Mouse (Mus musculus) forebrain, embryonic 13.5 days (tissue): ENCODE results near the gene Agpat2. TPM values are rescaled to one million over a fixed set of nuclear protein-coding genes. Genes with fewer than 3 reads are reported as not detected.
A peak's percentile ranks its signal among the peaks of the same experiment; 100 is the strongest.

Experiments used
- ATAC-seq: fragments of 200-750 bp; cut with Nextera tagmentation; 2 replicates; pipeline ENCODE4 v1.8.0; 2017
- H3K27ac ChIP-seq: fragments of 300-500 bp; sonication (generic); 2 replicates; pipeline ENCODE4 v1.5.1; 2015; ENCODE audit warnings: inconsistent platforms, mild to moderate bottlenecking, moderate library complexity
- H3K27me3 ChIP-seq: fragments of 300-500 bp; sonication (generic); 2 replicates; pipeline ENCODE4 v1.6.1; 2015; ENCODE audit warnings: mild to moderate bottlenecking, inconsistent platforms
- H3K36me3 ChIP-seq: fragments of 300-500 bp; sonication (generic); 2 replicates; pipeline ENCODE4 v1.6.1; 2015; ENCODE audit warnings: mild to moderate bottlenecking, inconsistent platforms; ENCODE audit not compliant: poor library complexity, severe bottlenecking
- H3K4me1 ChIP-seq: fragments of 300-500 bp; sonication (generic); 2 replicates; pipeline ENCODE4 v1.6.1; 2015; ENCODE audit warnings: inconsistent platforms
- H3K4me2 ChIP-seq: fragments of 300-500 bp; sonication (generic); 2 replicates; pipeline ENCODE4 v1.6.1; 2015; ENCODE audit warnings: inconsistent platforms, mild to moderate bottlenecking, moderate library complexity
- H3K4me3 ChIP-seq: fragments of 300-500 bp; sonication (generic); 2 replicates; pipeline ENCODE4 v1.5.1; 2015; ENCODE audit warnings: mild to moderate bottlenecking, inconsistent platforms
- H3K9ac ChIP-seq: fragments of 300-500 bp; sonication (generic); 2 replicates; pipeline ENCODE4 v1.6.1; 2015; ENCODE audit warnings: mild to moderate bottlenecking, inconsistent platforms
- H3K9me3 ChIP-seq: fragments of 300-500 bp; sonication (generic); replicated peaks from 2 replicates; pipeline ENCODE4 v1.6.1; 2016; ENCODE audit warnings: inconsistent platforms
- WGBS: fragments of 180-500 bp; shearing (Covaris S2); methylation state at CpG from one replicate; pipeline ENCODE4 v1.1.7; 2015; 5-methylcytosine and 5-hydroxymethylcytosine counted together
- polyA plus RNA-seq: library from polyadenylated mRNA; unstranded; fragments of >200 nt; fragmentation: Nextera tagmentation; extraction: Ambion mirVana; gene quantifications from 2 replicates; pipeline ENCODE4 v1.2.1, GENCODE M21; 2015

Gene Agpat2
- polyA plus RNA-seq, 1 experiment from 2014 or later = 2.5 TPM

DNA sequence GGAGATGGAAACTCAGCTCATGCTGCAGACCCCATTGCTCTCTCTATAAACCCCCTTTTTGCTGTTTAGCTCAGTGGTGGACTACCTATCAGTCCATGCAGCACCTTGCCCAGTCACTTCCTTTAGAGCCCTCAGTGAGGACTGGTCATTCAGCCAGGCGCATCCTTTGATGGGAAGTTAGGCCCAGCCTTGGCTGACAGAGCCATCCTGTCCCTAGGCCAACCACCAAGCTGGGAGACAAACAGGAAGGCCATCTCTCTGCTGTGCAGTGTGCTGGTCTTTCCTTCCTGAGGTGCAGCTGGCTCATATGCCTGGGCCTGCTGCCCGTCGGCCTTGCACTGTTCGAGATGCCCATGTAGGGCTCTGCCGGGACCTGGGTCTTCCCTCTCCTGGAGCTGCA lies 23.5 kb downstream of the Agpat2 start:
- Histone ChIP-seq H3K4me2 (no peak overlapping the region), H3K9ac (no peak overlapping the region), H3K4me3 (no peak overlapping the region), H3K27ac (no peak overlapping the region), H3K27me3 (no peaks in the 10 kb centered on the region), H3K9me3 (no peaks in the 10 kb centered on the region), H3K36me3 (no peaks in the 10 kb centered on the region), H3K4me1 (peaks cover 10% of the 10 kb centered on the region; the same call in 1 of the 2 replicates)
- 85% methylated on average over 5 of the region's 5 CpGs for WGBS
- ATAC-seq = no peak

- Histone ChIP-seq H3K36me3 (no peaks in the 10 kb centered on the region), H3K27me3 (no peaks in the 10 kb centered on the region), H3K4me2 (no peak within 1 kb of the TSS), H3K9ac (no peak within 1 kb of the TSS), H3K9me3 (no peaks in the 10 kb centered on the region), H3K4me3 (no peak within 1 kb of the TSS), H3K4me1 (peaks cover 10% of the 10 kb centered on the region; the same call in 1 of the 2 replicates), H3K27ac (no peak within 1 kb of the TSS)
- no peak for ATAC-seq
- 100% methylated on average over 1 of the region's 1 CpGs for WGBS
Observed at GRCm38 (mm10) chr2:26579714-26580113, 24.5 kb downstream of the Agpat2 start, which contains the start of gene Egfl7. Gene Egfl7, plus strand, starts transcription at chr2:26580014.

GRCm38 (mm10) chr2:26578369-26578768 lies 25.8 kb downstream of the Agpat2 start:
- H3K4me2 ChIP-seq = no peak overlapping the region
- ATAC-seq = no peak
- H3K9me3 ChIP-seq = no peaks in the 10 kb centered on the region
- H3K27ac ChIP-seq = no peak overlapping the region
- no peaks in the 10 kb centered on the region for H3K27me3 ChIP-seq
- no peaks in the 10 kb centered on the region for H3K36me3 ChIP-seq
- no peak overlapping the region for H3K4me3 ChIP-seq
- 57% methylated on average over 6 of the region's 6 CpGs for WGBS
- peaks cover 23% of the 10 kb centered on the region for H3K4me1 ChIP-seq
- no peak overlapping the region for H3K9ac ChIP-seq

DNA sequence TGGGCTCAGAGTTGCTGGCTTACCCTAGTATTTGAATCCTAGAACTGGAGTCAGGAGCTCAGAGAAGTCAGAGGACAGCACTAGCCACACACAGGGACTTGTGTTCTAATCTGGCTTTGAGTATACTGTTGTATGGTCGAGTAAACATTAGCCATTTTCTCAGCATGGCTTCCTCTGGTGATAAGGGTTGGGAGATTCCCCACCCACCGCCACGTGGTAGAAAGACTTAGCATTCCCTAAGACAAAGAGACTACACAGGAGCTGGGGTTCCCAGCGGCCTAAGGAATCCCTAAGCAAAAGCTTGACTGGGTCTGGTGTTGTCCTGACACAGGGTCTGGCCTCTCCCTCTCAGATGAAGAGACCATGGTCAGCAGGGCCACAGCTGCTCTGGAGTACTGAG lies 27.8 kb downstream of the Agpat2 start:
- no peak for ATAC-seq
- Histone ChIP-seq H3K9me3 (no peaks in the 10 kb centered on the region), H3K27ac (no peak overlapping the region), H3K4me3 (no peak overlapping the region), H3K36me3 (no peaks in the 10 kb centered on the region), H3K4me1 (peaks cover 21% of the 10 kb centered on the region), H3K27me3 (no peaks in the 10 kb centered on the region), H3K4me2 (no peak overlapping the region), H3K9ac (no peak overlapping the region)
- 51% methylated on average over 4 of the region's 4 CpGs for WGBS

DNA sequence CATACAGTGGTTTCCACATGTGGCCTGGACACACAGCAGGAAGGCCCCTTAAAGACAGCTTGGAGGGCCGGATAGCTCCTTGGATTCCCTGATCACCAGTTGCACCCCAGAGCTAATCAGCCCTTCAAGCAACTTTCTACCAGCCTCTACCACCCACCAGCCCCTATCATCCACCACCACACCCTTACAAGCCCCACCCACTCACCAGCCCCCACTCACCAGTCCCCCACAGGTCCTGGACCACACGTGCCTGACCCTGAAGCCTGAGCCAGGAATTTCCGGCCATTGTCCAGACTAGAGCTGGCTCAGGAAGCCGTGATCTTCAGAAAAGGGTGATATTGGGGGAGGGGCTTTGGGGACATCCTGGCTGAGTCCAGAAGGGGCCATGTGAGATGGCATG lies 28.4 kb downstream of the Agpat2 start:
- no peaks in the 10 kb centered on the region for H3K9me3 ChIP-seq
- H3K4me3 ChIP-seq = no peak overlapping the region
- no peaks in the 10 kb centered on the region for H3K36me3 ChIP-seq
- ATAC-seq = no peak
- WGBS = 61% methylated on average over 4 of the region's 4 CpGs
- peaks cover 21% of the 10 kb centered on the region for H3K4me1 ChIP-seq
- no peak overlapping the region for H3K4me2 ChIP-seq
- no peaks in the 10 kb centered on the region for H3K27me3 ChIP-seq
- no peak overlapping the region for H3K9ac ChIP-seq
- H3K27ac ChIP-seq = no peak overlapping the region

DNA sequence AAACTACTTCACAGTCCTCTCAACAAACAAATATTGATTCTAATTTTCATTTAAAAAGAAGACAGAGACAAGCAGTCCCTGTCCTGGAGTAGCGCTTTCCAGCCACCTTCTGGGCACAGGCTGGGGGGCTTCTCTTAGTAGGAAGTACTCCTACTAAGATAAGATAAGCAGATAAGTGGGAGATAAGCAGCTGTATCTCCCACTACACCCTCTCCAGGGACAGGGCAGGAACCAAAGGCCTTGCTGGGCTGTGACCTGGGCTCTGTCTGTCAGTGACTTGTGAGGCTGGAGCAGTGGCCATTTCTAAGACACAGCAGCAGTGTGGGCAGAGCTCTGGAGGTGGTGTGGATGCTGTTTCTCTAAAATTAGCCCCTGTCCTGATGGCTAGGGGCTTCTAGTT lies 28.8 kb downstream of the Agpat2 start:
- H3K9me3 ChIP-seq = no peaks in the 10 kb centered on the region
- no peak overlapping the region for H3K4me3 ChIP-seq
- H3K27me3 ChIP-seq = no peaks in the 10 kb centered on the region
- WGBS = 88% methylated on average over 1 of the region's 1 CpGs
- no peak overlapping the region for H3K27ac ChIP-seq
- no peak overlapping the region for H3K4me2 ChIP-seq
- no peak overlapping the region for H3K9ac ChIP-seq
- peaks cover 21% of the 10 kb centered on the region for H3K4me1 ChIP-seq
- H3K36me3 ChIP-seq = no peaks in the 10 kb centered on the region
- ATAC-seq = no peak

GRCm38 (mm10) chr2:26574862-26575261 lies 29.4 kb downstream of the Agpat2 start:
- Histone ChIP-seq H3K27ac (no peak overlapping the region), H3K9ac (no peak overlapping the region), H3K4me2 (no peak overlapping the region), H3K27me3 (no peaks in the 10 kb centered on the region), H3K4me3 (no peak overlapping the region), H3K4me1 (peaks cover 21% of the 10 kb centered on the region), H3K9me3 (no peaks in the 10 kb centered on the region), H3K36me3 (no peaks in the 10 kb centered on the region)
- 6% methylated on average over 5 of the region's 5 CpGs for WGBS
- ATAC-seq = no peak

DNA sequence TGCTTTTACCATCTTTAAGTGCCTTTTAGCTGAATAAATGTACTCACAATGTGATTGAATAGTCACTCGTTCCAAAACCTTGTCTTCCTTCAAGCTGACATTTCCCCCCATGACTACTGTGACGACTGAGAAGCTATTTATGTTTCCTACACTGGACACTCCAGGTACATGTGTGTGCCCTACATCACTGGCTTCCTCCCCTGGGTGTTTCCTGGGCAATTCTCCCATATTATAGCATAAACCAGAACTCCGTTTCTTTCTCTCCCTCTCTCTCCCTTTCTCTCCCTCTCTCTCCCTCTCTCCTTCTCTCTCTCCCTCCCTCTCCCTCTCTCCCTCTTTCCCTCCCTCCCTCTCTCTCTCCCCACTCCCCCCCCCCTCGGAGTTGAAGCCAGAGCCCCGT lies 30.4 kb downstream of the Agpat2 start:
- Histone ChIP-seq H3K9me3 (no peaks in the 10 kb centered on the region), H3K27me3 (no peaks in the 10 kb centered on the region), H3K27ac (no peak overlapping the region; the same call in 1 of the 2 replicates), H3K4me3 (no peak overlapping the region), H3K4me2 (no peak overlapping the region), H3K36me3 (no peaks in the 10 kb centered on the region), H3K4me1 (peaks cover 21% of the 10 kb centered on the region), H3K9ac (no peak overlapping the region)
- no peak for ATAC-seq
- 31% methylated on average over 5 of the region's 5 CpGs for WGBS

DNA sequence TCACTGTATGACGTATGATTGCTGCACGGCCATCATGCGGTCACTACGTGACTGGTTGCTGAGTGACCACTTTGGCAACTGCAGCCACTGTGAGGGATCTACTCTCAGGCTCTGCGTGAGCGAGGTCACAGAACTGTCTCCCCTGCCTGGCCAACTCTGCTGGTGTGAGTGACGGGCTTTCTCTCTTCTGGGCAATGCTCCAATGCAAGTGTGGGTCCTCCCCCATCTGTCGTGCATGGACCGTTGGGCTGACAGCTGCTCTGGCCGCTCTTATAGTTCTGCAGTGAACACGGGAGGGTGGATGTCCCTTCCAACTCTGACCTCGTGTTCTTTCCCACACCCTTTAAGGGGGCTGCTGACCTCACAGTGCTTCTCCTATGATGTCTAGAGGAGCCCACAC lies 30.8 kb downstream of the Agpat2 start:
- no peak overlapping the region for H3K9ac ChIP-seq
- peak; percentile 48; the same call in 1 of the 2 replicates for ATAC-seq

GRCm38 (mm10) chr2:26571826-26572225 lies 32.4 kb downstream of the Agpat2 start:
- H3K36me3 ChIP-seq = no peaks in the 10 kb centered on the region
- no peak for ATAC-seq
- H3K9ac ChIP-seq = no peak overlapping the region
- no peak overlapping the region for H3K27ac ChIP-seq
- WGBS = 74% methylated on average over 5 of the region's 5 CpGs
- no peaks in the 10 kb centered on the region for H3K9me3 ChIP-seq
- peaks cover 17% of the 10 kb centered on the region for H3K4me1 ChIP-seq
- H3K27me3 ChIP-seq = no peaks in the 10 kb centered on the region
- H3K4me2 ChIP-seq = no peak overlapping the region
- no peak overlapping the region for H3K4me3 ChIP-seq

More for the DNA sequence above, 30.8 kb downstream of the Agpat2 start:
- Histone ChIP-seq H3K27me3 (no peaks in the 10 kb centered on the region), H3K9me3 (no peaks in the 10 kb centered on the region), H3K36me3 (no peaks in the 10 kb centered on the region), H3K27ac (no peak overlapping the region; the same call in 1 of the 2 replicates), H3K4me3 (no peak overlapping the region), H3K4me1 (peaks cover 21% of the 10 kb centered on the region), H3K4me2 (no peak overlapping the region)
- WGBS = 68% methylated on average over 12 of the region's 12 CpGs

DNA sequence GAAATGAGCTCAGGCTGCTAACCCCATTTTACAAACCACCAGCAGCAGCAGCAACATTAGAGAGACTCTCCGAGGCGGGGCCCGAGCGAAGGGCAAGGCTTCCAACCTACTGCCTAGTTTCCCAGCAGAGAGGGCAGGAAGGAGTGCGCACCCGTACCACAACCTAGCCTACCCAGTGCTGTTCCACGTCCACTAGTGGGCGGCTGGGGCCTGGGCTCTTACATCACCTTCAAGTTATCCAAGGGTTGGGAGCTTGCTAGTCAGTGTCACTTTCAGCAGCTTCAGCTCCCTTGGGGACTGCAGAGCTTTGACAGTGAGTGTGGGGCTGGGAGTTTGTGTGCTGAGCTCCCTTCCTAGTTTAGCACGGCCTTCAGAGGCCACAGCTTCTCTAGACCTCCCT lies 32.8 kb downstream of the Agpat2 start:
- ATAC-seq = no peak
- Histone ChIP-seq H3K9me3 (no peaks in the 10 kb centered on the region), H3K4me3 (no peak overlapping the region), H3K4me1 (peaks cover 17% of the 10 kb centered on the region), H3K36me3 (no peaks in the 10 kb centered on the region), H3K27me3 (no peaks in the 10 kb centered on the region), H3K4me2 (no peak overlapping the region), H3K9ac (no peak overlapping the region), H3K27ac (no peak overlapping the region)
- WGBS = 88% methylated on average over 9 of the region's 9 CpGs

DNA sequence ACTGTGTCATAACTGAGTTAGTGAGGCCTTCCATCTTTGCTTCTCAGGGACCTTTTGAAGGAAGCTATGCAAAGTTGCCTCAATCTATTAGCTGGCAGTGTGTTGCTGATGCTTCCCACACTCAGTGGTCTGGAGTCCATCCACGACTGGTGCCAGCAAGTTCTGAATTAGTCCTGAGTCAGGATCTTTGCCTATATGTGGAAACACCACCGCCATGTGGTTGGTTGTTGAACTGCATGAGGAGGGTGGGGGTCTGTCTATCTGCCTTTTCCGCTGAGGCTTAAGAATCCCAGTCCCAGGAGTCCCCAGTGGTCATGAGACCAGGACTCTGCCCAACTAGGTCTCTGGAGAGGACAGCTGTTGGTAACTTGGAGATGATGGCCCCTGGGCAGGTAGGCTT lies 34.2 kb downstream of the Agpat2 start:
- Histone ChIP-seq H3K27me3 (no peaks in the 10 kb centered on the region), H3K4me2 (no peak overlapping the region), H3K4me3 (no peak overlapping the region), H3K9me3 (no peaks in the 10 kb centered on the region), H3K36me3 (no peaks in the 10 kb centered on the region), H3K9ac (no peak overlapping the region), H3K4me1 (peaks cover 17% of the 10 kb centered on the region), H3K27ac (no peak overlapping the region)
- ATAC-seq = no peak; the same call in 1 of the 2 replicates
- 3% methylated on average over 3 of the region's 3 CpGs for WGBS

GRCm38 (mm10) chr2:26566221-26566620 lies 38.0 kb downstream of the Agpat2 start:
- Histone ChIP-seq H3K4me2 (no peak overlapping the region), H3K27ac (no peak overlapping the region), H3K9ac (no peak overlapping the region), H3K4me1 (peaks cover 6% of the 10 kb centered on the region), H3K9me3 (no peaks in the 10 kb centered on the region), H3K4me3 (no peak overlapping the region), H3K36me3 (no peaks in the 10 kb centered on the region), H3K27me3 (no peaks in the 10 kb centered on the region)
- WGBS = 20% methylated on average over 4 of the region's 4 CpGs
- ATAC-seq = peak; percentile 58; the same call in 1 of the 2 replicates
